Mouse (Mus musculus): ENCODE measurements around the gene Wdr46.
A peak's percentile ranks its signal among the peaks of the same experiment; 100 is the strongest.
"Not testable (repeated sequence)": the region's sequence is repeated elsewhere in the genome, so short reads cannot be mapped to it uniquely, and the experiment has no call there.

Gene Wdr46

DNA sequence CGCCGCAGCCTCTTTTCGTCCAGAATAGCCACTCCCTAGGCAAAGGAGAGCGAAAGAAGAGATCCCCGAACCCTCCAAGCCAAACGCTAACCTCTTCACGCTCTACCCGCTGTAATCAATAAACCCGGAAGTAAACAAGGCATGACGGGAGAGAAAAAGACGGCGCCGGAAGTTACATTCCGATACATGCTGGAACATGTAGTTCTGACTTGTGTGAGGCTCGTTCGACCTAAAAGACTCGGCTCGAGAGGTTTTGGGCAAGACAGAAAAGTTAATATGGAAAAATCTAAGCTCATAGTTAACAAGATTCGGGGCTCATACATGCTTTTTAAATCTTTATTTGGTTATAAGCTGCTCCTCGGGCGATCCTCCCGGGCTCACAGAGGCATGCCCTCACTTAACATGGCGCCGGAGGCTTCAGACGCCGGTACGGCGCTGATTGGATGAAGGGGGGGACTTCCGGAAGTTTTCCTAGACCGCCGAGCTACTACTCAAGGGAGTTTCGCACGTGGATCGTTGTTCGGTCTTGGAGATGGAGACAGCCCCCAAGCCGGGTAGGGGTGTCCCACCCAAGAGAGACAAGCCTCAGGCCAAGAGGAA, at the start of gene Wdr46, which contains the start of gene Pfdn6:
Wdr46 (plus strand) TSS at position 455 of the 600 bp plus-strand sequence.
Pfdn6 (minus strand) TSS at position 138 of the 600 bp plus-strand sequence.
- DNase-seq (ENCODE audit: low spot score in 2 of 2), result peak; percentile 67 to 79

DNA sequence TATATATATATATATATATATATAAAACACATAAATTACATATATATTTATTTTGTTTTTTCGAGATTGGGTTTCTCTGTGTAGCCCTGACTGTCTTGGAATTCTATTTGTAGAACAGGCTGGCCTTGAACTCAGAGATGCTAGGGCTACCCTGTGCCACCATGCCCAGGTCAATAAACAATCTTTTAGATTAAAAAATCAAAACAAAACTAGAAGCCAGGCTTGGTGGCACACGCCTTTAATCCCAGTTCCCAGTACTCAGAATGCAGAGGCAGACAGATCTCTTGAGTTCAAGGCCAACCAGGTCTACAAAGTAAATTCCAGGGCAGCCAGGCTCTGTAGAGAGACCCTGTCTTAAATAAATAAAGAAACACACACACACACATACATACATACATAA, 49.1 kb upstream of the Wdr46 start:
- DNase-seq (ENCODE audit: low spot score in 2 of 2), result no peak

DNA sequence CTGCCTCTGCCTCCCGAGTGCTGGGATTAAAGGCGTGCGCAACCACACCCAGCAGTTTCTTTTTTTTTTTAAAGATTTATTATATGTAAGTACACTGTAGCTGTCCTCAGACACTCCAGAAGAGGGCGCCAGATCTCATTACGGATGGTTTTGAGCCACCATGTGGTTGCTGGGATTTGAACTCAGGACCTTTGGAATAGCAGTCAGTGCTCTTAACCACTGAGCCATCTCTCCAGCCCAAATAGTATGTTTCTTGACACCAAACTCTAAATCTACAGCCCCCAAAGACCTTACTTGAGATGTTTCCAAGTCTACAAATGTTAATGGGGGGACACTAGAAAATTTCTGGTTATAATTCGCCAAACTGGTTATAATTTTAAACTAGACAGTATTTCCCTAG, 48.6 kb upstream of the Wdr46 start:
- not testable (repeated sequence) for DNase-seq (ENCODE audit: low spot score in 2 of 2)

- DNase-seq (ENCODE audit: low spot score in 2 of 2), result no peak
Observed at GRCm38 (mm10) chr17:33892429-33892828, 48.0 kb upstream of the Wdr46 start.

DNA sequence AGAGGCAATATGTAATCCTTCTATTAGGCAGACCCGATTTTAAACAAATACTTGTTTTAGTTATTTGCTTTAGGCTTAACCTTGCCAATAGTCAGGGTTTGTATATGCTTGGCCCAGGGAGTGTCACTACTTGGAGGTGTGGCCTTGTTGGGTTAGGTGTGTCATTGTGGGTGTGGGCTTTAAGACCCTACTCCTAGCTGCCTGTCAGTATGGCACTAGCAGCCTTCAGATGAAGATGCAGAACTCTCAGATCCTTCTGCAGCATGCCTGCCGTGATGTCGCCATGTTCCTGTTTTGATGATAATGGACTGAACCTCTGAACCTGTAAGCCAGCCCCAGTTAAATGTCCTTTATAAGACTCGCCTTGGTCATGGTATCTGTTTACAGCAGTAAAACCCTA, 47.4 kb upstream of the Wdr46 start:
- not testable (repeated sequence) for DNase-seq (ENCODE audit: low spot score in 2 of 2)

GRCm38 (mm10) chr17:33897114-33897794, 43.2 kb upstream of the Wdr46 start:
- DNase-seq (ENCODE audit: low spot score in 2 of 2), result no peak

- DNase-seq (ENCODE audit: low spot score in 2 of 2), result not testable (repeated sequence)
Observed at GRCm38 (mm10) chr17:33898193-33898592, 42.3 kb upstream of the Wdr46 start.

DNA sequence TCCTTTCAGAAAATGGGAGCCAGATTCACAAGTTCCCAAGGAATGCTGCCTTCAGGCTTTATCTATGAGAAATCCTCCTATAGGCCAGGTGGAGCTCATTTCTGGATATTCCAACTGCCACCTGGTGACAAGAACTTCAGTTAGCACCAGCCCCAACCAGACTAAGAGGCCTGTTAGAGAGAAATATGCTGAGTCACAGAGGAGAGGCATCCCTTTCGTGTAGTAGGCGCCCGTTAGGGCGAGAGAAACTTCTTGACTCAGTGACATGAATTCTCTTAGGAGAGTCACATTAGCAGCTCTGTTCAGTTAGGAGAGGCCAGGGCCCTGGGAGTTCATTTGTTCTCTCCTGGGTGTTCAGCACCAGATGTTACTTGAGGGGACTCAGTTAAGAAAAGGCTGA, 40.8 kb upstream of the Wdr46 start:
- DNase-seq (ENCODE audit: low spot score in 2 of 2), result no peak

DNA sequence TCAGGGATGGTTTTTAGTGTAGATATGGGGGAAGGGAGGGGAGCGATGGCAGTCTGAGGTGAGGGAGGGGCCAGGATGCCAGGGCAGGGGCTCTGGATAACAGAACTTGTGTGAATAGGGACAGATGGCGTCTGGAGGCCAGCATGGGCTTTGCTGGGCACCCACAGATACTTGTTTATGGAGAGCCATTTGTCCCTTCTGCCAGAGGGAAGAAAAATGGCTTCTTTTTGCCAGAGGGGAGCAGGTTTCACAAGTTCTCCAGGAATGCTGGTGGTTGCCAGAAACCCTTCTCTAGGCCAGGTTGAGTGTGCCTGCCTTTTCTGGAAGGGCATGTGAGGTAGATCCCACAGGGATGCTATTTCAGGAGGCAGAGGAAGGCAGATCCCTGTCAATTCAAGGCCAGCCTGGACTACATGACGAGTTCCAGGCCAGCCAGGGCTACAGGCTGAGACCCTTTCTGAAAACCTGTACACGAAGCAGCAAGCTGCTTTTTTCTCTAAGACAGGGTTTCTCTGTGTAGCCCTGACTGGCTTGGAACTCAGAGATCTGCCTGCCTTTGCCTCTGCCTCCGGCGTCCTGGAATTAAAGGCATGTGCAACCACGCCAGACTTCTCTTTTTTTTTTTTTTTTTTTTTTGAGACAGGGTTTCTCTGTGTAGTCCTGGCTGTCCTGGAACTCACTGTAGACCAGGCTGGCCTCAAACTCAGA, 40.0 kb upstream of the Wdr46 start:
- DNase-seq (ENCODE audit: low spot score in 2 of 2), result no peak

DNA sequence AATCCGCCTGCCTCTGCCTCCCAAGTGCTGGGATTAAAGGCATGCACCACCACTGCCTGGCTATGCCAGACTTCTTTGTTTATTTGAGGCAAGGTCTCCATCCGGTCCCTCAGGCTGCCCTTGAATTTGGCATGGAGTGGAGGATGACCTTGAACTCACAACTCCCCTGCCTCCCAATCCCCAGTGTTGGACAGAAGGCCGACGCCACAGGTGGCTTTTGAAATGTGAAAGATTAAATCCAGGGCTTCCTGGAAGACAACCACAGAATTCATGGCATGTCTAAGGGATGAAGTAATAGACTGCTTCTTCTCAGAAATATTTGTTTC, 39.5 kb upstream of the Wdr46 start:
- DNase-seq (ENCODE audit: low spot score in 2 of 2), result no peak

- no peak for DNase-seq (ENCODE audit: low spot score in 2 of 2)
Observed at GRCm38 (mm10) chr17:33901653-33902052, 38.8 kb upstream of the Wdr46 start.

- no peak for DNase-seq (ENCODE audit: low spot score in 2 of 2)
Observed at GRCm38 (mm10) chr17:33902079-33902478, 38.4 kb upstream of the Wdr46 start.

- no peak for DNase-seq (ENCODE audit: low spot score in 2 of 2)
Observed at GRCm38 (mm10) chr17:33902491-33902890, 38.0 kb upstream of the Wdr46 start.

- not testable (repeated sequence) for DNase-seq (ENCODE audit: low spot score in 2 of 2)
Observed at GRCm38 (mm10) chr17:33903911-33904651, 36.4 kb upstream of the Wdr46 start.

GRCm38 (mm10) chr17:33904835-33905234, 35.6 kb upstream of the Wdr46 start, which contains the start of gene Platr17:
Gene Platr17 (plus strand): TSS chr17:33905135.
- DNase-seq (ENCODE audit: low spot score in 2 of 2), result not testable (repeated sequence)

DNA sequence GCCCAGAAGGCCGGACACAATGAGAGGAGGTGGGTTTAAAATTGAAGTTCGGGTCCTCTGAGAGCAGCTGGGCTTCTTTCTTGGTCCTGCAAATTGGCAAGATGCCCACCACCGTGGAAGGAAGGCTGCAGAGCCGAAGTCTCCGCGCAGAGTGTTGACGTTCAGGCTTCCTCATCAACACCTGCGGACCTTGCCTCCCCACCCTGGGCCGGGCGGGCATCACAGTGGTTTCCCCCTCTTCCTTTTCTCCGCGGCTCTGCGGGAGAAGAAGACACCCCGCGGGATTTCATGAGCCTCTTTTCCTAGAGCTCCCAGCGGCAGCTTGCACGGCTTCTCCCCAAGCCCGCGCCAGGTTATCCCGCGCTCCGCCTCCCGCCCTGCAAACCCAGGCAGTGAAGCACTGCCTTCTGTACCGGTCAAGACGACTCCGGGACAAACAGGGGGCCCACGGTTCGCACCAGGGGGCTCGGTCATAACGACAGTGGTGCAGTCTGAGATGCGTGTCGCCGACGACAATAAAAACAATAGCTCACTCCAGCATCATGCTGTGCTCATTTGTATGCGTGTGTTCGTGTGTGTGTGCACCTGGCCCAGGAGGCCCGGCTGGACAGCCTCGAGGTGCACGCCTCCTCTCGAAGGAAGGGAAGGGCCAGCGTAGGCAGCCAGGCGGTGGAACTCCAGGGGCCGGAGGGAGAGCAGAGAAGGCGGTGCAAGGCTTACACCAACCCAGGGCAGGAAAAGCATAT, 32.0 kb upstream of the Wdr46 start:
- peak in 1 of 2 experiments; percentile 50 for DNase-seq (ENCODE audit: low spot score in 2 of 2)

DNA sequence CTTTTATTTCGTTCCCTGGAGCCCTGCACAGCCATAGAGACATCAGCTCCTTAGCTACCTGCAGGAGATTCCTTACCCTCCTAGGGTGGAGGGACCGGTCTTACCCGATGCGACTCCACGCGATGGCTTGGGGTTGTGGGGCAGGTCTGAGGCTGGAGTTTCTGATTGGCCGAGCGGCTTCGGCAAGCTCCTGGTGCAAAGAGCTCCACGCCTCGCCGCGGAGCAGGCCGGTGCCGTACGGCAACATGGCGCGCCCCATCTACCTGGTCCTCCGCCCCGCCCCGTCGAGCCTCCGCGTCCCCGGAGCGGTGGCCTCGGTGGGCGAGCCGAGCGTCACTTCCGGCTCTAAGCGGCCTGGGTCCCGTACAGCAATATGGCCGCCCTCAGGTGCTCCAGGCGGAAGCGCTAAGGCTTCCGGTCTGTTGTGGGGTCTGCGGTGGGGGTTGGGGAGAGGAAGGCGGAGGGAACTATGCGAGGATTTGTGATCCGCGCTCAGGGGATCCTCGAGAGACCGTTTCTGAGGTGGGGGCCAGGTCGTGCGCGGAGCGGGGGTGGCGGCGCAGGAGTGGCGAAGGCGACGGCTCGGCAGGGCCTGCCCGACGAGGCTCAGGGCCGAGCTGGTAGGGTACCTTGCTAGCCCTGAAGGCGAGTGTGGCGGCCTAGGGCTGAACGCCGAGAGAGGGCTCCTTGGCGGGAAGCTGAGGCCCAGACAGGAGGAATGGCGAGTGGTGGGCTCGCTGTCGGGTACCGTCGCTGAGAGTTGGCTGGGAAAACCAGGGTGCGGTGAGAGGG, 31.2 kb upstream of the Wdr46 start, which contains the start of gene Daxx:
Daxx (plus strand) TSS at position 338 of the 792 bp plus-strand sequence.
- peak; percentile 94 to 98 for DNase-seq (ENCODE audit: low spot score in 2 of 2)

GRCm38 (mm10) chr17:33909869-33910250, 30.6 kb upstream of the Wdr46 start:
- no peak for DNase-seq (ENCODE audit: low spot score in 2 of 2)

DNA sequence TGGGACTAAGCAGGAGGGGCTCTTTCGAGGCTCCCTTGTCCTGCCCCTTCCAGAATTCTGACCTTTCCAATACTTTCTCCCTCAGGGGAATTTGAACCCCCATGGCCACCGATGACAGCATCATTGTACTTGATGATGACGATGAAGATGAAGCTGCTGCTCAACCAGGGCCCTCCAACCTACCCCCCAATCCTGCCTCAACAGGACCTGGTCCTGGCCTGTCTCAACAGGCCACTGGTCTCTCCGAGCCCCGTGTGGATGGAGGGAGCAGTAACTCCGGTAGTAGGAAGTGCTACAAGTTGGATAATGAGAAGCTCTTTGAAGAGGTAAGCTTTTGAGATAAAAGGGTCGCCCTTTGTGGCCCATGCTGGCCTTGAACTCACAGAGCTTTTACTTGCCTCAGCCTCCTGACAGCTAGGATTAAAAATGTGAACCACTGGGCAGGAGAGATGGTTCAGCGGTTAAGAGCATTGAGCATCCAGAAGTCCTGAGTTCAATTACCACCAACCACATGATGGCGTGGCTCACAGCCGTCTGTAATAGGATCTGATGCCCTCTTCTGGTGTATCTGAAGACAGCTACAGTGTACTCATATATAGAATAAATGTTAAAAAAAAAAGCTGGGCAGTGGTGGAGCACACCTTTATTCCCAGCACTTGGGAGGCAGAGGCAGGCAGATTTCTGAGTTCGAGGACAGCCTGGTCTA, 30.0 kb upstream of the Wdr46 start:
- DNase-seq (ENCODE audit: low spot score in 2 of 2), result no peak

All from frontal cortex, postnatal 25 days (tissue).